Comparison of ENCODE assay signal across 8 mouse cellular contexts in the genomic region with DNA sequence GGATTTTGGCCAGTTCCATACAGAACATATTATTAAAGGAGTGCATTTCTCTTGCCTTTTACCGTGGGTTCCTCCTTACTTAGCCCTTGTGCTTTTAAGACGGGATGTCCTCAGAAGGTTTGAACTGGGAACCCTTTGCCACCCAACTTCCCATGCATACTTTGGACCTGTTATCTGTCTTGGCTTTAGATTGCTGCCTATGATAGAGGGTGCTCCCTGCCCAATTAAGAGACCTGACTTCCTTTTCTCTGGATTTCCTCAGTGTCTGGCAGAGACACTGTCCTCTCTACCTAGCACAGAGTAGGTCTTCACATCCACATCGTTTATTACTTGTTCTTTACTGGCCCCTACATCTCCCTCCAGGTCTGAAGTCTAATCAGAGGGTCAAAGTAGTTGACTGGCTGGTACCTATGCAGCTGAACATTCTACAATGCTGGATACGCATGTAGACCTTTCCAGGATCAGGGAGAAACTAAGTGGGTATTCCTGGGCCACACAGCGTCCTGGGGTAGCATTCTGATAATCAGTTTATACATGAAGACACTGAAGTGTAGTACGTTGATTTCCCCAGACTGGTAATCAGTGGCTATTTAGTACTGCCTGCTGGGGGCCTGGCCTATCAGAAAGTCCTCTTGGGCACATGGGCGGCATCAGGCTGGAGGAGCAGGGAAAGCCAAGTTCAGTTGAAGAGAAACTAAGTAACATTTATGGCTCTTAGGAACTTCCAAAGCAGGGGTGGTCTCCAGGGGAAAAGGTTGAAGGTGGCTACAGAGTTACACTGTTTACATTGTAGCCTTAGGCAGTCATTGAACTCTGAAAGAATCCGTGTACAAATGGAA. TPM values are rescaled to one million over a fixed set of nuclear protein-coding genes. Genes with fewer than 3 reads are reported as not detected.
DNase-seq lines count a peak whose midpoint lies in the region; ATAC-seq and TF ChIP-seq lines count a peak whose summit lies in the region.

No protein-coding gene starts in this region.

- 30% methylated on average over 8 of the region's 8 CpGs for WGBS in heart, postnatal 0 days
- WGBS in hindbrain, embryonic 16.5 days, result 34% methylated on average over 8 of the region's 8 CpGs
- WGBS in midbrain, embryonic 15.5 days, result 40% methylated on average over 8 of the region's 8 CpGs

- no peak for TF ChIP-seq EP300 in heart, postnatal 0 days (IDR thresholded peaks at IDR 0.05; ENCODE audit: low read depth)

- intact Hi-C loops in heart, postnatal 25 days (cut with DNase I), result no loop called here

- peak overlapping the region; percentile 97; the same call in 1 of the 2 replicates for H3K27ac ChIP-seq in heart, postnatal 0 days (ENCODE audit: low read depth)
- H3K27ac ChIP-seq in bone marrow macrophage, adult 2 months (ENCODE audit: insufficient read depth, low read depth, low read length), result peak overlapping the region; percentile 94
- peak overlapping the region; percentile 97; the same call in 1 of the 2 replicates for H3K27ac ChIP-seq in hindbrain, embryonic 16.5 days (ENCODE audit: low read depth, low read length)
- no peak overlapping the region; the same call in 1 of the 2 replicates for H3K27ac ChIP-seq in midbrain, embryonic 15.5 days

- H3K9ac ChIP-seq in heart, postnatal 0 days (replicated peaks; ENCODE audit: low read depth, low read length), result peak overlapping the region; percentile 89
- peak overlapping the region; percentile 97 for H3K9ac ChIP-seq in hindbrain, embryonic 16.5 days (ENCODE audit: low read depth, low read length)
- H3K9ac ChIP-seq in midbrain, embryonic 15.5 days, result peak overlapping the region; percentile 83; the same call in 1 of the 2 replicates

- no peak for TF ChIP-seq POLR2A in bone marrow macrophage, adult 2 months (IDR thresholded peaks at IDR 0.05; ENCODE audit: borderline replicate concordance, low read depth, low read length)

- no peak for ATAC-seq in heart, postnatal 0 days (ENCODE audit: insufficient read depth, low read depth)
- ATAC-seq in hindbrain, embryonic 16.5 days, result no peak
- ATAC-seq in midbrain, embryonic 15.5 days (replicated peaks), result no peak
- ATAC-seq in inflammation-experienced regulatory T-cells, adult 6 months, result no peak

- H3K36me3 ChIP-seq in heart, postnatal 0 days (replicated peaks; ENCODE audit: control insufficient read depth, insufficient read depth, low read length), result no peaks in the 10 kb centered on the region
- H3K36me3 ChIP-seq in hindbrain, embryonic 16.5 days (ENCODE audit: control insufficient read depth, insufficient read depth, low read length), result no peaks in the 10 kb centered on the region
- no peaks in the 10 kb centered on the region for H3K36me3 ChIP-seq in midbrain, embryonic 15.5 days (replicated peaks)

- peaks cover 42% of the 10 kb centered on the region for H3K4me1 ChIP-seq in heart, postnatal 0 days (ENCODE audit: control insufficient read depth, insufficient read depth)
- H3K4me1 ChIP-seq in bone marrow macrophage, adult 2 months (ENCODE audit: control insufficient read depth, insufficient read depth, low read length), result peaks cover 40% of the 10 kb centered on the region
- H3K4me1 ChIP-seq in hindbrain, embryonic 16.5 days (ENCODE audit: control insufficient read depth, insufficient read depth, low read depth, low read length), result peaks cover 35% of the 10 kb centered on the region
- peaks cover 36% of the 10 kb centered on the region for H3K4me1 ChIP-seq in midbrain, embryonic 15.5 days

- peak overlapping the region; percentile 94 for H3K4me2 ChIP-seq in heart, postnatal 0 days (ENCODE audit: low read depth, low read length)
- H3K4me2 ChIP-seq in hindbrain, embryonic 16.5 days (ENCODE audit: low read length), result peak overlapping the region; percentile 92
- peak overlapping the region; percentile 70 for H3K4me2 ChIP-seq in midbrain, embryonic 15.5 days

- no peaks in the 10 kb centered on the region for H3K27me3 ChIP-seq in heart, postnatal 0 days (ENCODE audit: control insufficient read depth, insufficient read depth, low read length)
- no peaks in the 10 kb centered on the region for H3K27me3 ChIP-seq in hindbrain, embryonic 16.5 days (replicated peaks; ENCODE audit: control insufficient read depth, insufficient read depth, low read length)
- no peaks in the 10 kb centered on the region for H3K27me3 ChIP-seq in midbrain, embryonic 15.5 days (replicated peaks)

- TF ChIP-seq CTCF in heart, postnatal 0 days (IDR thresholded peaks at IDR 0.05; ENCODE audit: low read depth), result no peak
- TF ChIP-seq CTCF in bone marrow macrophage, adult 2 months (IDR thresholded peaks at IDR 0.05; ENCODE audit: low read depth, low read length), result no peak

- no peaks in the 10 kb centered on the region for H3K9me3 ChIP-seq in heart, postnatal 0 days (replicated peaks; ENCODE audit: control insufficient read depth, low read length)
- H3K9me3 ChIP-seq in hindbrain, embryonic 16.5 days (ENCODE audit: control insufficient read depth, low read length), result no peaks in the 10 kb centered on the region
- no peaks in the 10 kb centered on the region for H3K9me3 ChIP-seq in midbrain, embryonic 15.5 days

- peak overlapping the region; percentile 80 for H3K4me3 ChIP-seq in heart, postnatal 0 days (ENCODE audit: low read depth, low read length)
- H3K4me3 ChIP-seq in bone marrow macrophage, adult 2 months (ENCODE audit: insufficient read depth, low read length), result peak overlapping the region; percentile 99
- peak overlapping the region; percentile 89 for H3K4me3 ChIP-seq in hindbrain, embryonic 16.5 days (ENCODE audit: low read length)
- H3K4me3 ChIP-seq in midbrain, embryonic 15.5 days, result peak overlapping the region; percentile 80

- no peak for DNase-seq in heart, postnatal 0 days (ENCODE audit: low spot score)
- no peak for DNase-seq in heart, postnatal 25 days (ENCODE audit: low spot score)
- no peak for DNase-seq in cerebellum, postnatal 36 days
- no peak for DNase-seq in layer of hippocampus, adult 9-10 months (ENCODE audit: low spot score)

RNA-seq across cellular contexts. Expression of a gene that starts 2.3 kb away (rescaled TPM):
- total RNA-seq in heart, postnatal 0 days (2014; rRNA removed; ENCODE audit: low replicate concordance), result 88.9 and 108 TPM in 2 replicates
- polyA plus RNA-seq in heart, postnatal 0 days (2015; fragmentation: Nextera tagmentation; extraction: Ambion mirVana), result 36.4 and 37.8 TPM in 2 replicates
- total RNA-seq in heart, postnatal 25 days (2021), result 10 to 100 TPM; 34.5 to 39.8 TPM
- polyA plus RNA-seq in bone marrow macrophage, adult 2 months (2012; ENCODE audit: insufficient read depth, insufficient read length, missing spikeins), result 305 and 412 TPM in 2 replicates
- 301 and 314 TPM in 2 replicates for polyA plus RNA-seq in hindbrain, embryonic 16.5 days (2015; fragmentation: Nextera tagmentation; extraction: Ambion mirVana)
- 262 and 279 TPM in 2 replicates for polyA plus RNA-seq in midbrain, embryonic 15.5 days (2015; fragmentation: Nextera tagmentation; extraction: Ambion mirVana)
- 100 to 1,000 TPM; 203 to 235 (median 209) TPM for polyA plus RNA-seq in inflammation-experienced regulatory T-cells, adult 6 months (2017; shearing (Covaris generic))

RNA-seq across cellular contexts. Expression of a gene that starts 59.2 kb away (rescaled TPM):
- total RNA-seq in heart, postnatal 0 days (2014; rRNA removed; ENCODE audit: low replicate concordance), result 4.8 and 8.9 TPM in 2 replicates
- 5.5 and 6.0 TPM in 2 replicates for polyA plus RNA-seq in heart, postnatal 0 days (2015; fragmentation: Nextera tagmentation; extraction: Ambion mirVana)
- total RNA-seq in heart, postnatal 25 days (2021), result 1 to 10 TPM; 2.4 to 3.3 TPM
- 11.8 and 13.1 TPM in 2 replicates for polyA plus RNA-seq in bone marrow macrophage, adult 2 months (2012; ENCODE audit: insufficient read depth, insufficient read length, missing spikeins)
- 9.5 TPM in 2 replicates for polyA plus RNA-seq in hindbrain, embryonic 16.5 days (2015; fragmentation: Nextera tagmentation; extraction: Ambion mirVana)
- polyA plus RNA-seq in midbrain, embryonic 15.5 days (2015; fragmentation: Nextera tagmentation; extraction: Ambion mirVana), result 10.5 and 12.1 TPM in 2 replicates
- polyA plus RNA-seq in inflammation-experienced regulatory T-cells, adult 6 months (2017; shearing (Covaris generic)), result 1 to 10 TPM; 1.4 to 3.4 (median 2.8) TPM
